ENCODE assay signal across 20 mouse cellular contexts in the genomic region with DNA sequence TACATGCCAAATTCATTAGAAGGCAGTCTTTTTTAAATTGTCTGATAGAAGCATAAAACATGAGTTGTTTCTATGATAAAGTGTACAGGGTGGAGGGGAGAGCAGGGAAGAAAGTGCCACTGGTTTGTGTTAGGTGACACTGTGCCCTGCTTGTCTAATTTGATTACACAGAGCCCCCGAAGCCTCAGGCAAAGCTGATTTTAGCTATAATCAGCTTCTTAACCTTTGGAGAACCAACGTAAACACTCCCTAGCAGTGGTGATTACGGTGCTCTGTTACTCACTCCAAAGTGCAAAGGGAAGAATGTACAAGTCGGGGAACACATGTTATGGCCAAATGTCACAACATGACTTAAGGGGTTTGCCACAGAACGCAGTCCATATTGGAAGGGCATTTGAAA.
"Had no signal": no experiment of that assay in that cellular context is flagged by ENCODE, and none has a peak within 500 bp of the region (broad histone marks: within the 10 kb centered on the region; RNA-seq: fewer than 3 reads in every experiment).

No protein-coding gene starts in this region.

- H3K4me1 ChIP-seq: liver, embryonic 13.5 days; midbrain, embryonic 12.5 days; midbrain, embryonic 15.5 days; neural tube, embryonic 12.5 days; neural tube, embryonic 15.5 days had no signal

- H3K27ac ChIP-seq: layer of hippocampus, adult 2 months; left cerebral cortex, adult 2 months; liver, embryonic 13.5 days; midbrain, embryonic 12.5 days; midbrain, embryonic 15.5 days; neural tube, embryonic 12.5 days; neural tube, embryonic 15.5 days had no signal

- H3K27me3 ChIP-seq: liver, embryonic 13.5 days; midbrain, embryonic 12.5 days; midbrain, embryonic 15.5 days; neural tube, embryonic 12.5 days; neural tube, embryonic 15.5 days had no signal

- H3K4me3 ChIP-seq: layer of hippocampus, adult 2 months; left cerebral cortex, adult 2 months; liver, embryonic 13.5 days; midbrain, embryonic 12.5 days; midbrain, embryonic 15.5 days; neural tube, embryonic 12.5 days; neural tube, embryonic 15.5 days had no signal

- H3K9me3 ChIP-seq: liver, embryonic 13.5 days; midbrain, embryonic 12.5 days; midbrain, embryonic 15.5 days; neural tube, embryonic 12.5 days; neural tube, embryonic 15.5 days had no signal

- H3K36me3 ChIP-seq: liver, embryonic 13.5 days; midbrain, embryonic 12.5 days; midbrain, embryonic 15.5 days; neural tube, embryonic 12.5 days; neural tube, embryonic 15.5 days had no signal

- DNase-seq: kidney, adult 18-20 months; kidney, adult 9 months; kidney, postnatal 14 days; layer of hippocampus, adult 9-11 months; layer of hippocampus, postnatal 36 days; left cerebral cortex, postnatal 4 days; liver, embryonic 13.5 days; lung, adult 2 months; lung, postnatal 14 days; lung, postnatal 4 days; right cerebral cortex, postnatal 25 days; spleen, adult 18-20 months; thymus, adult 18-20 months; thymus, postnatal 36 days had no signal
